Mouse (Mus musculus): Measurements from ENCODE around the gene Gm13103.
"Not testable (repeated sequence)": the region's sequence is repeated elsewhere in the genome, so short reads cannot be mapped to it uniquely, and the experiment has no call there.

The Gm13103 gene

DNA sequence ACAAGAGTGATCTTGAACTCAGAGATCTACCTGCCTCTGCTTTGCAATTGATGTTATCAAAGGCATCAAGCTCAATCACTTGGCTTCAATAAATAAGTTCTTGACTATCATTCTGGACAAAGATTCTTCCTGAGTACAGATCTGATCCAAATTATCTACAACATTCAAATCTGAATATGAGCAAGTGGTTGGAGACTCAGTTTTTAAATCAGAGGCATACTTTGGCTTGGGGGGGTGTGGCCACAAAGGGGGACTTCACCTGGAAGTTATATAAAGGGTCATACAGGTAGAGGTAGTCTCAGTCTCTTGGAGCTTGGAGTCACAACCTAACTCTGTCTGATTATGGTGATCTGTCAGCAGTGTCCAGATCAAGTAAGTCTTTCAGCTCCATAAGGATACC, at the start of gene Gm13103:
Gm13103 (plus strand) TSS at position 301 of the 400 bp plus-strand sequence.
- in situ Hi-C loops (cut with MboI; ENCODE audit: low sequenced_read_pairs) = not testable (repeated sequence)

DNA sequence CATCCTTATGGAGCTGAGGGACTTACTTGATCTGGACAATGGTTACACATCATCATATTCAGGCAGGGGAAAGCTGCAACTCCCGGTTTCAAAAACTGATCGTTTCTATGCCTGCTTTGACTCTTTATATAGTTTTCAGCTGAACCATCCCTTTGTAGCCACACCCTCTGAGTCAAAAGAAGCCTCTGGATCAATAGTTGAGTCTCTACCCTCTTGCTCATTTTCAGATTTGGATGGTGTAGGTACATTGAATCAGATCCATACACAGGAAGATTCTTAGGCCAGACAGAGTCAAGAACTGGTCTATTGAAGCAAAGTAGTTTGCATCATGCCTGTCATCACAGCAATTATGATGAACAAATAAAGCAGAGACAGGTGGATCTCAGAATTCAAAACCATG, 30.3 kb upstream of the Gm13103 start, which contains the start of gene Gm13084:
Gm13084 (minus strand) TSS at position 101 of the 400 bp plus-strand sequence.
- in situ Hi-C loops (cut with MboI; ENCODE audit: low sequenced_read_pairs) = no loop called here

DNA sequence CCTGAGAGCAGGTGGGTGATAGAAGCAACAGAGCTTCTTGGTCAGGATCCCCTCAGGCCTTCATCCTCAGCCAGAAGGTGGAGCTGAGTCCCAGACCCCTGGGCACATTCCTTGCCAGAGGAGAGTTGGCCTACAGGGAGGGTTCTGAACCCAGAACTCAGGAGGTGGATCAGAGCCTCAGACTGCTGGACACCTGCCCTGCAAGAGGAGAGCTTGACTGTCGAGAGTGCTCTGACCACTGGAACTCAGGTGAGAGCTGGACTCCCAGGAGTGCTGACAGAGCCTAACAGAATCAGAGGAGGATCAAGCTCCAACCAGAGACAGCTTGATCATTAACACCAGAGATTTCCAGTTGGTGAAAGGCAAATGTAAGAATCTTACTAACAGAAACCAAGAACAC, 36.1 kb downstream of the Gm13103 start:
- in situ Hi-C loops (cut with MboI; ENCODE audit: low sequenced_read_pairs) = not testable (repeated sequence)

DNA sequence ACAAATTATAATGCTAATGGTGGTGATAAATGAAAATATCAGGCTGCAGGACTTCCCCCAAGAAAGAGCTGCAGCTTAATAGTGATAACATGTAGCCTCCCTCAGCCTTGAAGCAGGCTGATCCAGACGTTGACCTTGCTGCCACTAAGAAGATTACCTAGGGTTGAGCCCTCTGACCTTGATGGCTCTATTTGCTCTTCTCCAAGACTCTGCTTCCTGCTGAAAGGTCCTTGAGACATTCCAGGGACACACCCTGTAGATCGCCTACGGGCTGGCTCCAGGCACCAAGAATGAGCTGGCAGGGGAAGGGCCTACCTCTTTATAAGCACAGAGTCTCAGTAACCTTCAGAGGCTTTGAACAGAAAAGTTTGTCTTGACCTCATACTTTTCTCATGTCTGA, 48.1 kb downstream of the Gm13103 start:
- in situ Hi-C loops (cut with MboI; ENCODE audit: low sequenced_read_pairs) = not testable (repeated sequence)

DNA sequence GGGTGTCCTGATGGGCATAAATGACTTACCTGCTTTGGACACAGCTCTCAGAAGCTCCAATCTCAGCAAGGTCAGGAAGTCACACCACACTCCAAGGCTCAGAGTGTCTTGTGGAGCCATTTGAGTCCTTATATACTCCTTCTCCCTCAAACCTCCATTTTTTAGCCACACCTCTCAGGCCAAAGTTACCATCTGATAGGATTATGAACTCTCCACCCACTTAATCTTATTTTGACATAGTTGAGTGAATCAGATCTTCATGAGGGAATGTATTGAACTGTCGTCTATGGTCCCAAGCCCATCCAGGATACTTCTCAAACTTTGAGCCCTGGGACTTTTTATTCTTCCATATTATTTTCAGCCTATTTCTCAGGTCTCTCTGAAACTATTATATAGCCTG, 54.0 kb downstream of the Gm13103 start, which contains the start of gene Pramef6:
Pramef6 (minus strand) TSS at position 101 of the 400 bp plus-strand sequence.
- in situ Hi-C loops (cut with MboI; ENCODE audit: low sequenced_read_pairs) = not testable (repeated sequence)
